Mouse (Mus musculus) stomach, embryonic 14.5 days (tissue): ENCODE data around the gene Erich3. TPM values are rescaled to one million over a fixed set of nuclear protein-coding genes. Genes with fewer than 3 reads are reported as not detected.

Experiments used
- ATAC-seq: fragments of 200-750 bp; cut with Nextera tagmentation; 2 replicates; pipeline ENCODE4 v1.8.0; 2017; ENCODE audit warnings: low read depth, moderate TSS enrichment; ENCODE audit not compliant: insufficient number of reproducible peaks, insufficient read depth, low FRiP score
- H3K27ac ChIP-seq: fragments of 300-500 bp; sonication (generic); 2 replicates; pipeline ENCODE4 v1.5.1; 2014; ENCODE audit warnings: mild to moderate bottlenecking, low read length, moderate library complexity, mixed read lengths
- H3K27me3 ChIP-seq: fragments of 300-500 bp; sonication (generic); 2 replicates; pipeline ENCODE4 v1.6.1; 2014; ENCODE audit warnings: low read length, control low read depth, mixed read lengths; ENCODE audit not compliant: control insufficient read depth, insufficient read depth
- H3K36me3 ChIP-seq: fragments of 300-500 bp; sonication (generic); 2 replicates; pipeline ENCODE4 v1.6.1; 2014; ENCODE audit warnings: mild to moderate bottlenecking, control low read depth, low read length, moderate library complexity, mixed read lengths; ENCODE audit not compliant: control insufficient read depth, insufficient read depth
- H3K4me1 ChIP-seq: fragments of 300-500 bp; sonication (generic); 2 replicates; pipeline ENCODE4 v1.6.1; 2014; ENCODE audit warnings: low read length, control low read depth, mixed read lengths; ENCODE audit not compliant: control insufficient read depth, insufficient read depth
- H3K4me2 ChIP-seq: fragments of 300-500 bp; sonication (generic); replicated peaks from 2 replicates; pipeline ENCODE4 v1.6.1; 2014; ENCODE audit warnings: low read depth, low read length, control low read depth
- H3K4me3 ChIP-seq: fragments of 300-500 bp; sonication (generic); 2 replicates; pipeline ENCODE4 v1.5.1; 2014; ENCODE audit warnings: low read depth, low read length, control low read depth
- H3K9ac ChIP-seq: fragments of 300-500 bp; sonication (generic); replicated peaks from 2 replicates; pipeline ENCODE4 v1.6.1; 2014; ENCODE audit warnings: low read depth, mild to moderate bottlenecking, control low read depth, low read length, moderate library complexity, mixed read lengths
- H3K9me3 ChIP-seq: fragments of 300-500 bp; sonication (generic); 2 replicates; pipeline ENCODE4 v1.6.1; 2016; ENCODE audit warnings: low read depth, low read length, control low read depth; ENCODE audit not compliant: control insufficient read depth
- WGBS: fragments of 180-500 bp; shearing (Covaris S2); extraction: QIAGEN DNeasy Blood & Tissue Kit; methylation state at CpG from one replicate; pipeline ENCODE4 v1.1.7; 2014; 5-methylcytosine and 5-hydroxymethylcytosine counted together
- polyA plus RNA-seq: library from polyadenylated mRNA; unstranded; fragments of >200 nt; fragmentation: Nextera tagmentation; extraction: Ambion mirVana; gene quantifications from 2 replicates; pipeline ENCODE4 v1.2.1, GENCODE M21; 2014

Erich3 gene
- polyA plus RNA-seq, 1 experiment from 2014 or later, result 0.29 TPM

GRCm38 (mm10) chr3:154731431-154731830 lies 67.8 kb downstream of the Erich3 start:
- Histone ChIP-seq H3K9me3 (no peaks in the 10 kb centered on the region), H3K27ac (no peak overlapping the region), H3K4me1 (no peaks in the 10 kb centered on the region), H3K27me3 (no peaks in the 10 kb centered on the region), H3K36me3 (no peaks in the 10 kb centered on the region), H3K4me2 (no peak overlapping the region), H3K9ac (no peak overlapping the region), H3K4me3 (no peak overlapping the region)
- WGBS, result 82% methylated on average over 10 of the region's 10 CpGs
- no peak for ATAC-seq

- ATAC-seq, result no peak
- Histone ChIP-seq H3K9ac (no peak overlapping the region), H3K4me3 (no peak overlapping the region), H3K27me3 (no peaks in the 10 kb centered on the region), H3K4me2 (no peak overlapping the region), H3K9me3 (no peaks in the 10 kb centered on the region), H3K4me1 (no peaks in the 10 kb centered on the region), H3K36me3 (no peaks in the 10 kb centered on the region), H3K27ac (no peak overlapping the region)
- 72% methylated on average over 5 of the region's 5 CpGs for WGBS
Observed at GRCm38 (mm10) chr3:154741496-154741895, 77.8 kb downstream of the Erich3 start.

- Histone ChIP-seq H3K36me3 (no peaks in the 10 kb centered on the region), H3K9me3 (no peaks in the 10 kb centered on the region), H3K4me3 (no peak overlapping the region), H3K4me2 (no peak overlapping the region), H3K27me3 (no peaks in the 10 kb centered on the region), H3K9ac (no peak overlapping the region), H3K27ac (no peak overlapping the region), H3K4me1 (no peaks in the 10 kb centered on the region)
- WGBS, result 60% methylated on average over 5 of the region's 5 CpGs
- no peak for ATAC-seq
Observed at GRCm38 (mm10) chr3:154742927-154743326, 79.3 kb downstream of the Erich3 start.

GRCm38 (mm10) chr3:154744317-154744716 lies 80.7 kb downstream of the Erich3 start:
- Histone ChIP-seq H3K4me1 (no peaks in the 10 kb centered on the region), H3K9ac (no peak overlapping the region), H3K4me3 (no peak overlapping the region), H3K36me3 (no peaks in the 10 kb centered on the region), H3K27ac (no peak overlapping the region), H3K4me2 (no peak overlapping the region), H3K27me3 (no peaks in the 10 kb centered on the region), H3K9me3 (no peaks in the 10 kb centered on the region)
- ATAC-seq, result no peak
- 90% methylated on average over 2 of the region's 2 CpGs for WGBS

GRCm38 (mm10) chr3:154754505-154754904 lies 90.8 kb downstream of the Erich3 start:
- H3K4me1 ChIP-seq, result no peaks in the 10 kb centered on the region
- H3K27ac ChIP-seq, result no peak overlapping the region
- H3K36me3 ChIP-seq, result no peaks in the 10 kb centered on the region
- no peak for ATAC-seq
- H3K9ac ChIP-seq, result no peak overlapping the region
- WGBS, result 40% methylated on average over 3 of the region's 3 CpGs
- H3K4me3 ChIP-seq, result no peak overlapping the region
- H3K4me2 ChIP-seq, result no peak overlapping the region
- H3K9me3 ChIP-seq, result no peaks in the 10 kb centered on the region
- no peaks in the 10 kb centered on the region for H3K27me3 ChIP-seq

- Histone ChIP-seq H3K36me3 (no peaks in the 10 kb centered on the region), H3K27ac (no peak overlapping the region), H3K4me3 (no peak overlapping the region), H3K4me2 (no peak overlapping the region), H3K9ac (no peak overlapping the region), H3K27me3 (no peaks in the 10 kb centered on the region), H3K4me1 (no peaks in the 10 kb centered on the region), H3K9me3 (no peaks in the 10 kb centered on the region)
- 74% methylated on average over 3 of the region's 3 CpGs for WGBS
- no peak for ATAC-seq
Observed at GRCm38 (mm10) chr3:154755225-154755624, 91.6 kb downstream of the Erich3 start.

GRCm38 (mm10) chr3:154758089-154758488 lies 94.4 kb downstream of the Erich3 start:
- no peak overlapping the region for H3K4me3 ChIP-seq
- no peak overlapping the region for H3K9ac ChIP-seq
- H3K27ac ChIP-seq, result no peak overlapping the region
- 68% methylated on average over 3 of the region's 3 CpGs for WGBS
- no peaks in the 10 kb centered on the region for H3K27me3 ChIP-seq
- no peak overlapping the region for H3K4me2 ChIP-seq
- no peaks in the 10 kb centered on the region for H3K9me3 ChIP-seq
- no peak for ATAC-seq
- no peaks in the 10 kb centered on the region for H3K4me1 ChIP-seq
- H3K36me3 ChIP-seq, result no peaks in the 10 kb centered on the region

- no peaks in the 10 kb centered on the region for H3K27me3 ChIP-seq
- H3K36me3 ChIP-seq, result no peaks in the 10 kb centered on the region
- H3K4me2 ChIP-seq, result no peak overlapping the region
- 83% methylated on average over 3 of the region's 3 CpGs for WGBS
- no peak overlapping the region for H3K4me3 ChIP-seq
- no peak overlapping the region for H3K27ac ChIP-seq
- no peaks in the 10 kb centered on the region for H3K4me1 ChIP-seq
- no peak overlapping the region for H3K9ac ChIP-seq
- no peaks in the 10 kb centered on the region for H3K9me3 ChIP-seq
- no peak for ATAC-seq
Observed at GRCm38 (mm10) chr3:154761108-154761507, 97.4 kb downstream of the Erich3 start.

- no peak for ATAC-seq
- no peak overlapping the region for H3K9ac ChIP-seq
- no peaks in the 10 kb centered on the region for H3K36me3 ChIP-seq
- H3K4me2 ChIP-seq, result no peak overlapping the region
- H3K4me3 ChIP-seq, result no peak overlapping the region
- H3K27ac ChIP-seq, result no peak overlapping the region
- 58% methylated on average over 9 of the region's 9 CpGs for WGBS
- H3K4me1 ChIP-seq, result no peaks in the 10 kb centered on the region
- H3K27me3 ChIP-seq, result no peaks in the 10 kb centered on the region
- no peaks in the 10 kb centered on the region for H3K9me3 ChIP-seq
Observed at GRCm38 (mm10) chr3:154763374-154763773, 99.7 kb downstream of the Erich3 start.
